Mouse (Mus musculus): ENCODE results near the gene Sycp1.

GRCm38 (mm10) chr3:102946312-102946711 lies 10.4 kb upstream of the Sycp1 start:
- TF ChIP-seq CTCF (IDR thresholded peaks at IDR 0.05) (no peak), EP300 (IDR thresholded peaks at IDR 0.05) (no peak)
